Mouse (Mus musculus): ENCODE data around the gene Theg. TPM values are rescaled to one million over a fixed set of nuclear protein-coding genes. Genes with fewer than 3 reads are reported as not detected.

The Theg gene
- polyA plus RNA-seq, 1 experiment = not detected

GRCm38 (mm10) chr10:79623950-79624349, 36.8 kb upstream of the Theg start:
- DNase-seq = no peak
- Histone ChIP-seq H3K27ac (ENCODE audit: insufficient read depth, low read depth, low read length) (no peak overlapping the region), H3K4me1 (ENCODE audit: control insufficient read depth, insufficient read depth, low read length) (no peaks in the 10 kb centered on the region), H3K4me3 (ENCODE audit: insufficient read depth, low read depth, low read length) (no peak overlapping the region), H3K36me3 (ENCODE audit: control insufficient read depth, insufficient read depth, low read length) (no peaks in the 10 kb centered on the region), H3K27me3 (replicated peaks; ENCODE audit: control insufficient read depth, insufficient read depth, low read length) (no peaks in the 10 kb centered on the region)
- 69% methylated on average over 12 of the region's 12 CpGs for WGBS
- no peak for TF ChIP-seq CTCF (conservative IDR thresholded peaks at IDR 0.05; ENCODE audit: insufficient read depth, insufficient read length, low read depth, low read length)
- TF ChIP-seq POLR2A (IDR thresholded peaks at IDR 0.05; ENCODE audit: low read depth, low read length) = no peak

DNA sequence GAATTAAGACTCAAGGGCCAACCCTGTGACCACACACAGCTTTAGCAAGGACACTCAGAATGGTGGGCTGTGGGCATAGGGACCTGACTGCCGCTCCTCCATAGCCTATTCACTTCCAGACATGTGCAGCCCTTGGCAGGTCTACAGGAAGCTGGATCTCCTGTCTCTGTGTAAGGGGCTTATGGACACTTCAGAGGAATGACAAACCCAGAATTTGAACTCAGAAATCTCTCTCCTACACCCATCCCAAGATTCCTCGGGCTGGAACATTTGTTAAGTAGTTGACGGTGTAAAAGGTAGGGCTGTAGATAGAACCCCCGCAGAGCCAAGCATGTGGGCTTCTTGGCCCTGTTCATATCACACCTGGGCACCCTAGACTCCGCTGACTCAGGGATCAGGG, 29.2 kb upstream of the Theg start:
- Histone ChIP-seq H3K27me3 (replicated peaks; ENCODE audit: control insufficient read depth, insufficient read depth, low read length) (peaks cover 2% of the 10 kb centered on the region; the same call in 1 of the 2 replicates), H3K4me3 (ENCODE audit: insufficient read depth, low read depth, low read length) (no peak overlapping the region), H3K27ac (ENCODE audit: insufficient read depth, low read depth, low read length) (no peak overlapping the region), H3K4me1 (ENCODE audit: control insufficient read depth, insufficient read depth, low read length) (no peaks in the 10 kb centered on the region), H3K36me3 (ENCODE audit: control insufficient read depth, insufficient read depth, low read length) (no peaks in the 10 kb centered on the region)
- TF ChIP-seq CTCF (conservative IDR thresholded peaks at IDR 0.05; ENCODE audit: insufficient read depth, insufficient read length, low read depth, low read length) (no peak), POLR2A (IDR thresholded peaks at IDR 0.05; ENCODE audit: low read depth, low read length) (no peak)
- WGBS = 90% methylated on average over 5 of the region's 5 CpGs
- no peak for DNase-seq

DNA sequence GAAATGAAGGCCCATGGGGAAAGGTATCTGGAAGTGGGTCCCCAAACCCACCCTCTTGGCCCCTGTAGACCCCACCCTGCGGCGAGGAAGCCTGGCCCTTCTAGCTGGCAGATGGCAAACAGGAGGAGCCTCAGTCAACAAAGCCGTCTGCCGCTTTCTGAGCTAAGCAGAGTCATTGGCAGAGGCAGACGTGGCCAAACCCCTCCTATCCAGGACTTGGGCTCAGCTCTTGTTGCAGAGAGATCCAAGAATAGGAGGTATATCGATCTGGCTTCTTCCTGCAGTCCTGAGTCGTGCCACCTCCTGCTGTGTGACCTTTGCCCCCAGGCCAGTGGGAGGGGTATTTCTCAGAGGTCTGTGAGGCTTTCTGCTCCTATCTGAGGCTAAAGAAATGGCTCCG, 28.7 kb upstream of the Theg start:
- H3K4me3 ChIP-seq (ENCODE audit: insufficient read depth, low read depth, low read length) = no peak overlapping the region
- no peak overlapping the region for H3K27ac ChIP-seq (ENCODE audit: insufficient read depth, low read depth, low read length)
- peaks cover 2% of the 10 kb centered on the region; the same call in 1 of the 2 replicates for H3K27me3 ChIP-seq (replicated peaks; ENCODE audit: control insufficient read depth, insufficient read depth, low read length)
- TF ChIP-seq CTCF (conservative IDR thresholded peaks at IDR 0.05; ENCODE audit: insufficient read depth, insufficient read length, low read depth, low read length) (no peak), POLR2A (IDR thresholded peaks at IDR 0.05; ENCODE audit: low read depth, low read length) (no peak)
- H3K36me3 ChIP-seq (ENCODE audit: control insufficient read depth, insufficient read depth, low read length) = no peaks in the 10 kb centered on the region
- no peak for DNase-seq
- WGBS = 26% methylated on average over 8 of the region's 8 CpGs
- no peaks in the 10 kb centered on the region for H3K4me1 ChIP-seq (ENCODE audit: control insufficient read depth, insufficient read depth, low read length)

DNA sequence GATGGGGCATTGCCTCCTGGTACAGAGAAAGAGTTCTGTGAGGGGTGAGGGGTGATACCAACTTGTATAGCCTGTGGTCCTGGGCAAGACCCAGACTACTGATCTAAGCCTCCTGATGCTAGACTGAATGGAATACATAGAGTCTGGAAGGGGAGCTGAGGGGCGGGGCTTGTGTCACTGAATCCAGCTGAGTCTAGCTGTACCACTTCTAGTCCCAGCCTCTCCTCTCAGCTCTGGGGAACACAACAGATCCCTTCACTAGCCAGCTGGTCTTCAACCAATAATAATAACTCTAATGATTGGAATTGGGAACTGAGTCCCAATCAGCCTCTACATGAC, 27.1 kb upstream of the Theg start:
- no peak overlapping the region for H3K4me3 ChIP-seq (ENCODE audit: insufficient read depth, low read depth, low read length)
- no peak overlapping the region for H3K27ac ChIP-seq (ENCODE audit: insufficient read depth, low read depth, low read length)
- H3K4me1 ChIP-seq (ENCODE audit: control insufficient read depth, insufficient read depth, low read length) = no peaks in the 10 kb centered on the region
- peaks cover 2% of the 10 kb centered on the region; the same call in 1 of the 2 replicates for H3K27me3 ChIP-seq (replicated peaks; ENCODE audit: control insufficient read depth, insufficient read depth, low read length)
- no peak for TF ChIP-seq POLR2A (IDR thresholded peaks at IDR 0.05; ENCODE audit: low read depth, low read length)
- TF ChIP-seq CTCF (conservative IDR thresholded peaks at IDR 0.05; ENCODE audit: insufficient read depth, insufficient read length, low read depth, low read length) = no peak
- 100% methylated on average over 1 of the region's 1 CpGs for WGBS
- no peak for DNase-seq
- H3K36me3 ChIP-seq (ENCODE audit: control insufficient read depth, insufficient read depth, low read length) = no peaks in the 10 kb centered on the region

DNA sequence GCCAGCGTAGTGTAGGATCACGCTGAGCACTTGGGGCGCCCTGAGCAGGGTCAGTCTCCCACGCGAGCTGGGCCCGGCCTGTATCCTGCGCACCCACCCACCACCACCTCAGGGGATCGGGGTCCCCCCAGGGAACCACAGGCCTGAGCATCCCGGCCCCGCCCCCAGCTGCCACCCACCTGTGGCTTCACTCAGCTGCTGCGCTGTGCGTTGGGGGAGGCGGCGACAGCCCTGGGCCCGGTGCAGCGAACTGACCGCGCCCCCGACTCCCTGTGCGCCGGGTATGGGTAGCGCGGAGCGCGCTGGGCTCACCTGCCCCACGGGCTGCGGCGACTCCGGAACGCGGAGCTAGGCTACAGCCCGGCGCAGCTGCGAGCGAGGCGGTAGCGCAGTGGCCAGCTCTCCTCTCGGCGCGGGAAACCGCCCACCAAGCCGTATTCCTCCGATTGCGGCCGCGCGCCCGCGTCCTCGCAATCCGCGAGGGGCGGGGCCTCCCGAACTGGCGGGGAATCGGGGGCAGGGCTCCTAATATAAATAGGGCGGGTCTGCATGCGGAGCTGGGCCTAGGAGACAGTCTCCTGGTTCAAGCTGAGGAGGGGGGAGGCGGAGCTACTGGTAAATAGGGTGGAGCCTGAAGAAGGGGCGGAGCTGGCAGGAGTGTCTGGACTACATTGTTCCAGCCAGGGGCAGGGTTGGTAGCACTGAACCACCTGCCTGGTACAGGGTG, 26.6 kb upstream of the Theg start, which contains the start of gene C2cd4c:
C2cd4c (minus strand) TSS at position 448 of the 727 bp plus-strand sequence.
- Histone ChIP-seq H3K27ac (ENCODE audit: insufficient read depth, low read depth, low read length) (no peak within 1 kb of the TSS), H3K27me3 (replicated peaks; ENCODE audit: control insufficient read depth, insufficient read depth, low read length) (peaks cover 2% of the 10 kb centered on the region; the same call in 1 of the 2 replicates), H3K36me3 (ENCODE audit: control insufficient read depth, insufficient read depth, low read length) (no peaks in the 10 kb centered on the region), H3K4me3 (ENCODE audit: insufficient read depth, low read depth, low read length) (peak within 1 kb of the TSS; percentile 46; the same call in 1 of the 2 replicates), H3K4me1 (ENCODE audit: control insufficient read depth, insufficient read depth, low read length) (no peaks in the 10 kb centered on the region)
- DNase-seq = peak; percentile 61
- 2% methylated on average over 60 of the region's 60 CpGs for WGBS
- TF ChIP-seq POLR2A (IDR thresholded peaks at IDR 0.05; ENCODE audit: low read depth, low read length) (no peak), CTCF (conservative IDR thresholded peaks at IDR 0.05; ENCODE audit: insufficient read depth, insufficient read length, low read depth, low read length) (no peak)

GRCm38 (mm10) chr10:79612192-79613135, 25.3 kb upstream of the Theg start:
- WGBS = 17% methylated on average over 51 of the region's 51 CpGs
- H3K4me1 ChIP-seq (ENCODE audit: control insufficient read depth, insufficient read depth, low read length) = no peaks in the 10 kb centered on the region
- H3K4me3 ChIP-seq (ENCODE audit: insufficient read depth, low read depth, low read length) = no peak overlapping the region
- peaks cover 2% of the 10 kb centered on the region; the same call in 1 of the 2 replicates for H3K27me3 ChIP-seq (replicated peaks; ENCODE audit: control insufficient read depth, insufficient read depth, low read length)
- no peak for TF ChIP-seq POLR2A (IDR thresholded peaks at IDR 0.05; ENCODE audit: low read depth, low read length)
- TF ChIP-seq CTCF (conservative IDR thresholded peaks at IDR 0.05; ENCODE audit: insufficient read depth, insufficient read length, low read depth, low read length) = peak; percentile 29; the same call in 1 of the 2 replicates
- H3K27ac ChIP-seq (ENCODE audit: insufficient read depth, low read depth, low read length) = no peak overlapping the region
- H3K36me3 ChIP-seq (ENCODE audit: control insufficient read depth, insufficient read depth, low read length) = no peaks in the 10 kb centered on the region
- no peak for DNase-seq

- 52% methylated on average over 5 of the region's 5 CpGs for WGBS
- DNase-seq = no peak
- Histone ChIP-seq H3K4me1 (ENCODE audit: control insufficient read depth, insufficient read depth, low read length) (no peaks in the 10 kb centered on the region), H3K4me3 (ENCODE audit: insufficient read depth, low read depth, low read length) (no peak overlapping the region), H3K27me3 (replicated peaks; ENCODE audit: control insufficient read depth, insufficient read depth, low read length) (peaks cover 2% of the 10 kb centered on the region; the same call in 1 of the 2 replicates), H3K36me3 (ENCODE audit: control insufficient read depth, insufficient read depth, low read length) (no peaks in the 10 kb centered on the region), H3K27ac (ENCODE audit: insufficient read depth, low read depth, low read length) (no peak overlapping the region)
- no peak for TF ChIP-seq CTCF (conservative IDR thresholded peaks at IDR 0.05; ENCODE audit: insufficient read depth, insufficient read length, low read depth, low read length)
- TF ChIP-seq POLR2A (IDR thresholded peaks at IDR 0.05; ENCODE audit: low read depth, low read length) = no peak
Measured at GRCm38 (mm10) chr10:79611296-79611695, 24.2 kb upstream of the Theg start.

All from kidney, adult 2 months (tissue).